Mouse (Mus musculus): ENCODE data around the gene Klhl20. TPM values are rescaled to one million over a fixed set of nuclear protein-coding genes. Genes with fewer than 3 reads are reported as not detected.

Gene Klhl20
- polyA plus RNA-seq, 1 experiment: 19.1 TPM

GRCm38 (mm10) chr1:161139496-161139895 is 8.2 kb upstream of the Klhl20 start:
- H3K27ac ChIP-seq (ENCODE audit: control insufficient read depth, insufficient read depth, low read length): no peak overlapping the region
- no peak overlapping the region for H3K4me3 ChIP-seq (ENCODE audit: control insufficient read depth, insufficient read depth, low read length)
- no peak for TF ChIP-seq CTCF (IDR thresholded peaks at IDR 0.05; ENCODE audit: borderline replicate concordance, control insufficient read depth, extremely low read depth, insufficient read depth, low read length, poor library complexity)
- TF ChIP-seq POLR2A (IDR thresholded peaks at IDR 0.05; ENCODE audit: control insufficient read depth, extremely low read depth, insufficient read depth, low read length, poor library complexity): no peak
- no peaks in the 10 kb centered on the region for H3K27me3 ChIP-seq (ENCODE audit: control insufficient read depth, insufficient read depth, low read length)
- 75% methylated on average over 2 of the region's 2 CpGs for WGBS
- peaks cover 5% of the 10 kb centered on the region for H3K4me1 ChIP-seq (replicated peaks; ENCODE audit: control insufficient read depth, insufficient read depth, low read length)
- no peak for DNase-seq
- H3K36me3 ChIP-seq (ENCODE audit: control insufficient read depth, insufficient read depth, low read length): no peaks in the 10 kb centered on the region

GRCm38 (mm10) chr1:161126461-161126860 is 4.8 kb downstream of the Klhl20 start:
- no peak for TF ChIP-seq POLR2A (IDR thresholded peaks at IDR 0.05; ENCODE audit: control insufficient read depth, extremely low read depth, insufficient read depth, low read length, poor library complexity)
- TF ChIP-seq CTCF (IDR thresholded peaks at IDR 0.05; ENCODE audit: borderline replicate concordance, control insufficient read depth, extremely low read depth, insufficient read depth, low read length, poor library complexity): no peak
- no peak for DNase-seq
- Histone ChIP-seq H3K27ac (ENCODE audit: control insufficient read depth, insufficient read depth, low read length) (no peak overlapping the region), H3K36me3 (ENCODE audit: control insufficient read depth, insufficient read depth, low read length) (no peaks in the 10 kb centered on the region), H3K27me3 (ENCODE audit: control insufficient read depth, insufficient read depth, low read length) (no peaks in the 10 kb centered on the region), H3K4me1 (replicated peaks; ENCODE audit: control insufficient read depth, insufficient read depth, low read length) (no peaks in the 10 kb centered on the region; the same call in 1 of the 2 replicates), H3K4me3 (ENCODE audit: control insufficient read depth, insufficient read depth, low read length) (no peak overlapping the region)
- 94% methylated on average over 1 of the region's 1 CpGs for WGBS

GRCm38 (mm10) chr1:161122661-161123418 is 8.5 kb downstream of the Klhl20 start:
- Histone ChIP-seq H3K27me3 (ENCODE audit: control insufficient read depth, insufficient read depth, low read length) (no peaks in the 10 kb centered on the region), H3K36me3 (ENCODE audit: control insufficient read depth, insufficient read depth, low read length) (no peaks in the 10 kb centered on the region), H3K4me1 (replicated peaks; ENCODE audit: control insufficient read depth, insufficient read depth, low read length) (no peaks in the 10 kb centered on the region), H3K27ac (ENCODE audit: control insufficient read depth, insufficient read depth, low read length) (no peak overlapping the region), H3K4me3 (ENCODE audit: control insufficient read depth, insufficient read depth, low read length) (no peak overlapping the region)
- DNase-seq: no peak
- no peak for TF ChIP-seq CTCF (IDR thresholded peaks at IDR 0.05; ENCODE audit: borderline replicate concordance, control insufficient read depth, extremely low read depth, insufficient read depth, low read length, poor library complexity)
- TF ChIP-seq POLR2A (IDR thresholded peaks at IDR 0.05; ENCODE audit: control insufficient read depth, extremely low read depth, insufficient read depth, low read length, poor library complexity): no peak
- WGBS: 93% methylated on average over 10 of the region's 10 CpGs

- Histone ChIP-seq H3K4me1 (replicated peaks; ENCODE audit: control insufficient read depth, insufficient read depth, low read length) (no peaks in the 10 kb centered on the region; the same call in 1 of the 2 replicates), H3K36me3 (ENCODE audit: control insufficient read depth, insufficient read depth, low read length) (peaks cover under 1% of the 10 kb centered on the region; the same call in 1 of the 2 replicates), H3K4me3 (ENCODE audit: control insufficient read depth, insufficient read depth, low read length) (no peak overlapping the region), H3K27me3 (ENCODE audit: control insufficient read depth, insufficient read depth, low read length) (no peaks in the 10 kb centered on the region), H3K27ac (ENCODE audit: control insufficient read depth, insufficient read depth, low read length) (no peak overlapping the region)
- no peak for TF ChIP-seq POLR2A (IDR thresholded peaks at IDR 0.05; ENCODE audit: control insufficient read depth, extremely low read depth, insufficient read depth, low read length, poor library complexity)
- no peak for TF ChIP-seq CTCF (IDR thresholded peaks at IDR 0.05; ENCODE audit: borderline replicate concordance, control insufficient read depth, extremely low read depth, insufficient read depth, low read length, poor library complexity)
- no peak for DNase-seq
These were observed 16.7 kb downstream of the Klhl20 start for GRCm38 (mm10) chr1:161114591-161114990.

- Histone ChIP-seq H3K4me1 (replicated peaks; ENCODE audit: control insufficient read depth, insufficient read depth, low read length) (no peaks in the 10 kb centered on the region), H3K4me3 (ENCODE audit: control insufficient read depth, insufficient read depth, low read length) (no peak overlapping the region), H3K36me3 (ENCODE audit: control insufficient read depth, insufficient read depth, low read length) (peaks cover 20% of the 10 kb centered on the region), H3K27ac (ENCODE audit: control insufficient read depth, insufficient read depth, low read length) (no peak overlapping the region; the same call in 1 of the 2 replicates), H3K27me3 (ENCODE audit: control insufficient read depth, insufficient read depth, low read length) (no peaks in the 10 kb centered on the region)
- no peak for DNase-seq
- WGBS: 95% methylated on average over 8 of the region's 8 CpGs
- TF ChIP-seq POLR2A (IDR thresholded peaks at IDR 0.05; ENCODE audit: control insufficient read depth, extremely low read depth, insufficient read depth, low read length, poor library complexity) (no peak), CTCF (IDR thresholded peaks at IDR 0.05; ENCODE audit: borderline replicate concordance, control insufficient read depth, extremely low read depth, insufficient read depth, low read length, poor library complexity) (no peak)
These were observed 22.1 kb downstream of the Klhl20 start for GRCm38 (mm10) chr1:161109216-161109615.

- Histone ChIP-seq H3K27ac (ENCODE audit: control insufficient read depth, insufficient read depth, low read length) (no peak overlapping the region), H3K4me3 (ENCODE audit: control insufficient read depth, insufficient read depth, low read length) (no peak overlapping the region), H3K27me3 (ENCODE audit: control insufficient read depth, insufficient read depth, low read length) (no peaks in the 10 kb centered on the region), H3K4me1 (replicated peaks; ENCODE audit: control insufficient read depth, insufficient read depth, low read length) (no peaks in the 10 kb centered on the region), H3K36me3 (ENCODE audit: control insufficient read depth, insufficient read depth, low read length) (peaks cover 28% of the 10 kb centered on the region)
- DNase-seq: no peak
- WGBS: 79% methylated on average over 1 of the region's 1 CpGs
- no peak for TF ChIP-seq POLR2A (IDR thresholded peaks at IDR 0.05; ENCODE audit: control insufficient read depth, extremely low read depth, insufficient read depth, low read length, poor library complexity)
- no peak for TF ChIP-seq CTCF (IDR thresholded peaks at IDR 0.05; ENCODE audit: borderline replicate concordance, control insufficient read depth, extremely low read depth, insufficient read depth, low read length, poor library complexity)
These were observed 27.5 kb downstream of the Klhl20 start for GRCm38 (mm10) chr1:161103842-161104241.

All from thymus, adult 2 months (tissue).